Mouse (Mus musculus): ENCODE data around the gene Catsper4. TPM values are rescaled to one million over a fixed set of nuclear protein-coding genes. Genes with fewer than 3 reads are reported as not detected.
A peak's percentile ranks its signal among the peaks of the same experiment; 100 is the strongest.
"Not testable (repeated sequence)": the region's sequence is repeated elsewhere in the genome, so short reads cannot be mapped to it uniquely, and the experiment has no call there.

Catsper4 gene
- 0.11 and 0.19 TPM in 2 replicates for polyA plus RNA-seq (2015; fragmentation: Nextera tagmentation; extraction: Ambion mirVana)

- no peaks in the 10 kb centered on the region for H3K36me3 ChIP-seq (ENCODE audit: control insufficient read depth, insufficient read depth, low read length)
- no peaks in the 10 kb centered on the region for H3K4me1 ChIP-seq (replicated peaks; ENCODE audit: control insufficient read depth, insufficient read depth)
- no peak for DNase-seq (ENCODE audit: low spot score)
- H3K9me3 ChIP-seq (ENCODE audit: control insufficient read depth, low read length) = no peaks in the 10 kb centered on the region
- WGBS = 71% methylated on average over 8 of the region's 8 CpGs
- H3K27me3 ChIP-seq (ENCODE audit: control insufficient read depth, insufficient read depth, low read length) = no peaks in the 10 kb centered on the region
- no peak within 1 kb of the TSS for H3K9ac ChIP-seq (ENCODE audit: low read length)
- H3K4me3 ChIP-seq (ENCODE audit: low read depth, low read length) = no peak within 1 kb of the TSS
- no peak within 1 kb of the TSS for H3K4me2 ChIP-seq (replicated peaks; ENCODE audit: low read depth)
- H3K27ac ChIP-seq (replicated peaks) = no peak within 1 kb of the TSS
- TF ChIP-seq EP300 (optimal IDR thresholded peaks at IDR 0.05) = no peak
- TF ChIP-seq CTCF (IDR thresholded peaks at IDR 0.05; ENCODE audit: low read depth) = peak; percentile 55
- no peak for ATAC-seq (ENCODE audit: low FRiP score, low TSS enrichment)
These were observed at the start of gene Catsper4 for GRCm38 (mm10) chr4:134227194-134227593. TSS of gene Catsper4 (minus strand) at chr4:134227383.

GRCm38 (mm10) chr4:134273417-134274345 is 46.5 kb upstream of the Catsper4 start:
- DNase-seq (ENCODE audit: low spot score) (peak; percentile 41), ATAC-seq (ENCODE audit: low FRiP score, low TSS enrichment) (no peak)
- no peaks in the 10 kb centered on the region for H3K4me1 ChIP-seq (replicated peaks; ENCODE audit: control insufficient read depth, insufficient read depth)
- peaks cover 8% of the 10 kb centered on the region; the same call in 1 of the 2 replicates for H3K36me3 ChIP-seq (ENCODE audit: control insufficient read depth, insufficient read depth, low read length)
- TF ChIP-seq EP300 (optimal IDR thresholded peaks at IDR 0.05) (no peak), CTCF (IDR thresholded peaks at IDR 0.05; ENCODE audit: low read depth) (no peak)
- H3K9me3 ChIP-seq (ENCODE audit: control insufficient read depth, low read length) = no peaks in the 10 kb centered on the region
- 5% methylated on average over 14 of the region's 14 CpGs for WGBS
- H3K27me3 ChIP-seq (ENCODE audit: control insufficient read depth, insufficient read depth, low read length) = no peaks in the 10 kb centered on the region
- H3K4me2 ChIP-seq (replicated peaks; ENCODE audit: low read depth) = peak overlapping the region; percentile 34
- no peak overlapping the region for H3K9ac ChIP-seq (ENCODE audit: low read length)
- H3K4me3 ChIP-seq (ENCODE audit: low read depth, low read length) = no peak overlapping the region
- no peak overlapping the region for H3K27ac ChIP-seq (replicated peaks)

- peak overlapping the region; percentile 34 for H3K4me2 ChIP-seq (replicated peaks; ENCODE audit: low read depth)
- WGBS = 15% methylated on average over 12 of the region's 13 CpGs
- 0 out of 2 replicates have a peak, but pooled peaks cover 7% of the 10 kb centered on the region for H3K36me3 ChIP-seq (ENCODE audit: control insufficient read depth, insufficient read depth, low read length)
- DNase-seq (ENCODE audit: low spot score) (no peak), ATAC-seq (ENCODE audit: low FRiP score, low TSS enrichment) (0 out of 2 replicates have a peak, but pooled peaks have one; percentile 47)
- H3K4me1 ChIP-seq (replicated peaks; ENCODE audit: control insufficient read depth, insufficient read depth) = no peaks in the 10 kb centered on the region
- no peak for TF ChIP-seq EP300 (optimal IDR thresholded peaks at IDR 0.05)
- TF ChIP-seq CTCF (IDR thresholded peaks at IDR 0.05; ENCODE audit: low read depth) = no peak
- H3K9me3 ChIP-seq (ENCODE audit: control insufficient read depth, low read length) = no peaks in the 10 kb centered on the region
- H3K27ac ChIP-seq (replicated peaks) = no peak overlapping the region
- no peaks in the 10 kb centered on the region for H3K27me3 ChIP-seq (ENCODE audit: control insufficient read depth, insufficient read depth, low read length)
- 0 out of 2 replicates have a peak overlapping the region, but pooled peaks have one; percentile 3 for H3K4me3 ChIP-seq (ENCODE audit: low read depth, low read length)
- peak overlapping the region; percentile 14; the same call in 1 of the 2 replicates for H3K9ac ChIP-seq (ENCODE audit: low read length)
These were observed 45.7 kb upstream of the Catsper4 start for GRCm38 (mm10) chr4:134272731-134273416.

GRCm38 (mm10) chr4:134271979-134272378 is 44.8 kb upstream of the Catsper4 start:
- Histone ChIP-seq H3K36me3 (ENCODE audit: control insufficient read depth, insufficient read depth, low read length) (0 out of 2 replicates have a peak, but pooled peaks cover 4% of the 10 kb centered on the region), H3K4me3 (ENCODE audit: low read depth, low read length) (no peak overlapping the region), H3K9me3 (ENCODE audit: control insufficient read depth, low read length) (no peaks in the 10 kb centered on the region), H3K27me3 (ENCODE audit: control insufficient read depth, insufficient read depth, low read length) (no peaks in the 10 kb centered on the region), H3K4me1 (replicated peaks; ENCODE audit: control insufficient read depth, insufficient read depth) (no peaks in the 10 kb centered on the region), H3K27ac (replicated peaks) (no peak overlapping the region), H3K4me2 (replicated peaks; ENCODE audit: low read depth) (no peak overlapping the region), H3K9ac (ENCODE audit: low read length) (no peak overlapping the region)
- 82% methylated on average over 7 of the region's 7 CpGs for WGBS
- ATAC-seq (ENCODE audit: low FRiP score, low TSS enrichment) (no peak), DNase-seq (ENCODE audit: low spot score) (no peak)
- TF ChIP-seq CTCF (IDR thresholded peaks at IDR 0.05; ENCODE audit: low read depth) (no peak), EP300 (optimal IDR thresholded peaks at IDR 0.05) (no peak)

- H3K27me3 ChIP-seq (ENCODE audit: control insufficient read depth, insufficient read depth, low read length); H3K9me3 ChIP-seq (ENCODE audit: control insufficient read depth, low read length); H3K27ac ChIP-seq (replicated peaks); ATAC-seq (ENCODE audit: low FRiP score, low TSS enrichment); H3K9ac ChIP-seq (ENCODE audit: low read length); H3K36me3 ChIP-seq (ENCODE audit: control insufficient read depth, insufficient read depth, low read length); H3K4me3 ChIP-seq (ENCODE audit: low read depth, low read length); DNase-seq (ENCODE audit: low spot score); H3K4me2 ChIP-seq (replicated peaks; ENCODE audit: low read depth); H3K4me1 ChIP-seq (replicated peaks; ENCODE audit: control insufficient read depth, insufficient read depth): not testable (repeated sequence)
- TF ChIP-seq CTCF (IDR thresholded peaks at IDR 0.05; ENCODE audit: low read depth) = peak; percentile 59
These were observed 42.4 kb upstream of the Catsper4 start for GRCm38 (mm10) chr4:134269622-134270021.

All from stomach, postnatal 0 days (tissue).